Mouse (Mus musculus): ENCODE measurements around the gene Uvrag. TPM values are rescaled to one million over a fixed set of nuclear protein-coding genes. Genes with fewer than 3 reads are reported as not detected.

The Uvrag gene
- polyA plus RNA-seq (2014; fragmentation: Illumina TruSeq; extraction: RNeasy Lipid Tissue Mini Kit (QIAGEN cat#74804); ENCODE audit: low read depth, low replicate concordance): 10.9 TPM

DNA sequence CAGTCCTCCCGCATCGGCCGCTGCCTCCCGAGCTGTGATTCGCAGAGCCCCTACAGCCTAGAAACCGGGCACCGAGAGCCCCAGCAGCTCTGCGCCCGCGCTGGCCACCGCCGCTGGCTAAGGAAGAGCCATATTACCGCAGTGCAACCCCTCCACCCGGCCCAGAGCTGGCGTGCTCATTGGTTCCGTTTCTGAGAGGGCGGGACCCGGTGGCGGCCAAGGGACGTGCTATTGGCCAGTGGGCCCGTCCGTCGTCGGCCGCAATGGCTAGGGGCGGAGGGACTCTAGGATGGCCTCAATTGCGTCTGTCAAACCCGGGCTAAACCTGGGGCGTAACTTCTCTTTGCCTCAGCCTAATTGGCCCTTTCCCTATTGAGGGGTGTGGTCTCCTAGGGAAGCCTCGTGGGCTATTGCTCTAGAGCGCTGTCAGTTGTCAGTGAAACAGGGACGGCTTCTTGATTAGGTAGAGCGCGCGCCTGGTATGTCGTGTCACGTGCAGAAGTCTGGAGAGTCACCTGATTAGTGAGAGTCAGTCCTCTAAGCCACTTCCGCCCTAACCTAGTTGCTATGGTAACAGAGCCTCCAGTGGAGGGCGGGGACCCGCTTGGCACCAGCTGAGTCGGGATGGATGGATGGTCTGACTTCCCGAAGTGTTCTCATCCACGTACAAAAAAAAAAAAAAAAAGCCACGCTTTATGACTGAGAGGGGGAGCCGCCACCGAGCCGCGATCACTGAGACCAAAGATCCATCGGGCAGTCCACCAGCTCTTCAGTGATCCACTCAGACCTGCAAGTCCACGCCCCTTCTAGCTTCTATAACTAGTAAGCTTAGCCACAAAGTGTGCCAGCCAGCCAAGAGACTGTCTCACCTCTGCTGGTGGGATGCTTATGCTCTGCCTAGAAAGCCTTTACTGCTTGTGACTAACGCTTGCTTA lies at the start of gene Uvrag:
TSS of gene Uvrag (minus strand) at position 158 of the 935 bp plus-strand sequence.

DNA sequence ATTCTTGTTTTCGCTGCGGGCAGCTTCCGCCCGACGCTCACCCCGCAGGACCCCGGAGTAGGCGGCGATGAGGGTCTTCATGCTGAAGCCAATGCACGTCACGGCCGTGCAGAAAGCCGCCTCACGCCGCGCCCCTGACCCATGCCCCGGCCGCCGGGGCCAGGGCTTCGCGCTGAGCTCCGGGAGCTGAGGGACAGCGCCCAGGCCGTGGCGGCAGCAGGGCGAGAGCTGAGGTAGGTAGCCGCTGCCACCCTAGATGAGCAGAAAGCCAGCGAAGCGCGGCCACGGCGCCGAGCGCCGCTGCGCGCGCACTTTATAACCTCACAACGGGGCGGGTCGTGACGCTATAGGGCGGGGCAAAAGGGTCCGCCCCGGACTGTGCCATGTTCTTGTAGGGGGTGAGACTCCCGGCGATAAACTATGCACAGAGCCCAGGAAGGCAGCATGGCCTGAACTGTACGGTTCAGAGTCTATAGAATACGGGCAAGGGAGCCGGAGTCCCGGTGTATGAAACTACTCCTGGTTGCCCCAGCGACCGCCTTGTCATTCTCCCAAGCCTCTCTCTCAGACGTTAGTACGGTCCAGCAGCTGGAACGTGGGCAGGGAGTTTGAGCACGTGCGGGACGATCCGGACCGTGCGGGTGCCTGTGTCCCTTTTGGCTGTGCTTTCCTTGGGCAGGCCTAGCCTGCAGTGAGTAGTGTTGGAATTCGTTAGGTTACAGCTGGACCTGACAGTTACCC lies 41.7 kb upstream of the Uvrag start, which contains the start of gene Dgat2:
TSS of gene Dgat2 (minus strand) at position 288 of the 741 bp plus-strand sequence.

Other genes starting within 250 kb of the Uvrag start
- gene Dgat2, start 41.6 kb upstream of the Uvrag start, polyA plus RNA-seq (2014; fragmentation: Illumina TruSeq; extraction: RNeasy Lipid Tissue Mini Kit (QIAGEN cat#74804); ENCODE audit: low read depth, low replicate concordance): 337 TPM
- not detected for gene Mogat2, start 97.5 kb upstream of the Uvrag start, polyA plus RNA-seq (2014; fragmentation: Illumina TruSeq; extraction: RNeasy Lipid Tissue Mini Kit (QIAGEN cat#74804); ENCODE audit: low read depth, low replicate concordance)
- gene Map6, start 126.3 kb upstream of the Uvrag start, polyA plus RNA-seq (2014; fragmentation: Illumina TruSeq; extraction: RNeasy Lipid Tissue Mini Kit (QIAGEN cat#74804); ENCODE audit: low read depth, low replicate concordance): 5.0 TPM
- gene Serpinh1, start 212.1 kb upstream of the Uvrag start, polyA plus RNA-seq (2014; fragmentation: Illumina TruSeq; extraction: RNeasy Lipid Tissue Mini Kit (QIAGEN cat#74804); ENCODE audit: low read depth, low replicate concordance): 258 TPM
- 18.2 TPM for gene Gdpd5, start 240.3 kb upstream of the Uvrag start, polyA plus RNA-seq (2014; fragmentation: Illumina TruSeq; extraction: RNeasy Lipid Tissue Mini Kit (QIAGEN cat#74804); ENCODE audit: low read depth, low replicate concordance)

Measured in heart, adult 10 weeks (tissue).